In the genomic region with DNA sequence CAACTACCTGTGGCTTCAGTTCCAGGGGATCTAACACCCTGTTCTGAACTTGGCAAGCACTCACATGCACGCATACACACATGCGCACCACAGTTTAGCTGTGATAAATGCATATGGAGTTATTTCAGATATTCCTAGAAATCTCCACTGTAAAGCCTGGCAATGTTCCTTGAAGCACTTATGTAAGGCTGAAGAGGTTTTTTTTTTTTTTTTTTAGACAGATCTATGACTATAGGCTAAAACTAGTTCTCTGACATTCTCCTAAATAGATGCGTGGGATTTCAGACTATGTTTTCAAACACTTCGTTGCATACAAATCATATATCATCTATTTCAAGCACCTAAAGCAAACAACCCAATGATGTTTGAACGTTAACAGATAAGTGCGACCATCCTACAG, we compare ENCODE assay signal across 10 mouse cellular contexts.
"Had no signal": no experiment of that assay in that cellular context is flagged by ENCODE, and none has a peak within 500 bp of the region (broad histone marks: within the 10 kb centered on the region; RNA-seq: fewer than 3 reads in every experiment).

No protein-coding gene starts in this region.

- DNase-seq: kidney, adult 2 months; kidney, postnatal 25 days; layer of hippocampus, postnatal 36 days; lung, adult 2 months; retina, postnatal 1 day; thymus, adult 18-20 months; thymus, postnatal 14 days had no signal

- ATAC-seq: intestine, embryonic 16.5 days; lung, postnatal 0 days; midbrain, embryonic 16.5 days had no signal
